ENCODE assay signal across 9 mouse cellular contexts in the genomic region with DNA sequence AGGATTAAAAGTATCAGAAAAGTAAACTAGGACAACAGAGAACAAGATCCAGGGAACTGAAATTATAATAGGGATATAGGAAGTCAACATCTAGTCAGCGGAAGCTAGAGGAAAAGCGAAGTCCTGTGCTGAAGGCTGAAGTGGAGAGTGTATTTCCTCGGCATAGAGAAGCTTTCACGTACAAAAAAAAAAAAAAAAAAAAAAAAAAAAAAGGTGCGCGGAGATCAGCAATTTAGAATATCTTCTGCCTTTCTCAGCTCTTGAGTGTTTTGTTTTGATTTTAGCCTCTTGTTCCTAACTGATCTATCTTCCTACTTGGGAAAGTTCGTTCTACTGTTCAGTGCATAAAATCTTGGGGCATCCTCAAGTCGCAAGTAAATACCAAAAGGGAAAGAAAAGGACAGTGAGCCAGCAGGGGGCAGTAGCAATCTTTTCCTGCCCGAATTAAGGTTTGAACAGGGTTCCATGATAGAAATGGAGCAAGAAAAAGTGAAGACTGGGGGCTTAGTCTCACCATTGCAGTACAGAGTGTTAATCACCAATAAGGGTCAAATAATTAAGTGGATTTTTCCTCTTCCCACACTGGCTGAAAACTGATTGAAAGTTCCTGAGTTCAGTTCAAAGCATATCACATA. TPM values are rescaled to one million over a fixed set of nuclear protein-coding genes. Genes with fewer than 3 reads are reported as not detected.
DNase-seq lines count a peak whose midpoint lies in the region; ATAC-seq and TF ChIP-seq lines count a peak whose summit lies in the region.
"Had no signal": no experiment of that assay in that cellular context is flagged by ENCODE, and none has a peak within 500 bp of the region (broad histone marks: within the 10 kb centered on the region; RNA-seq: fewer than 3 reads in every experiment).

No protein-coding gene starts in this region.

- no peaks in the 10 kb centered on the region for H3K36me3 ChIP-seq in heart, embryonic 16.5 days (ENCODE audit: control insufficient read depth, insufficient read depth)
- H3K36me3 ChIP-seq in embryonic facial prominence, embryonic 13.5 days = no peaks in the 10 kb centered on the region
- H3K36me3 ChIP-seq in hindbrain, postnatal 0 days (ENCODE audit: insufficient read depth, low read length) = no peaks in the 10 kb centered on the region
- no peaks in the 10 kb centered on the region for H3K36me3 ChIP-seq in limb, embryonic 11.5 days (ENCODE audit: control insufficient read depth, insufficient read depth, low read length)
- H3K36me3 ChIP-seq: liver, embryonic 13.5 days had no signal

- peak; percentile 65 for TF ChIP-seq CTCF in hindbrain, postnatal 0 days (IDR thresholded peaks at IDR 0.05; ENCODE audit: low read depth)

- no peaks in the 10 kb centered on the region for H3K9me3 ChIP-seq in heart, embryonic 16.5 days (replicated peaks; ENCODE audit: control insufficient read depth, low read length)
- no peaks in the 10 kb centered on the region for H3K9me3 ChIP-seq in embryonic facial prominence, embryonic 13.5 days
- H3K9me3 ChIP-seq in hindbrain, postnatal 0 days (ENCODE audit: low read length) = no peaks in the 10 kb centered on the region
- no peaks in the 10 kb centered on the region for H3K9me3 ChIP-seq in limb, embryonic 11.5 days (ENCODE audit: control insufficient read depth, low read length)
- H3K9me3 ChIP-seq: liver, embryonic 13.5 days had no signal

- H3K4me1 ChIP-seq in heart, embryonic 16.5 days (ENCODE audit: control insufficient read depth, insufficient read depth, low read length) = no peaks in the 10 kb centered on the region
- no peaks in the 10 kb centered on the region for H3K4me1 ChIP-seq in embryonic facial prominence, embryonic 13.5 days
- H3K4me1 ChIP-seq in hindbrain, postnatal 0 days (ENCODE audit: insufficient read depth, low read length) = no peaks in the 10 kb centered on the region
- H3K4me1 ChIP-seq in limb, embryonic 11.5 days (ENCODE audit: control insufficient read depth, insufficient read depth, low read length) = no peaks in the 10 kb centered on the region
- H3K4me1 ChIP-seq: liver, embryonic 13.5 days had no signal

- whole genome bisulfite sequencing in heart, embryonic 16.5 days = 14% methylated on average over 9 of the region's 9 CpGs
- 22% methylated on average over 9 of the region's 9 CpGs for WGBS in embryonic facial prominence, embryonic 13.5 days
- 22% methylated on average over 9 of the region's 9 CpGs for WGBS in hindbrain, postnatal 0 days
- WGBS in limb, embryonic 11.5 days = 17% methylated on average over 9 of the region's 9 CpGs

- no peak overlapping the region for H3K27ac ChIP-seq in heart, embryonic 16.5 days (ENCODE audit: low read length)
- no peak overlapping the region for H3K27ac ChIP-seq in embryonic facial prominence, embryonic 13.5 days
- H3K27ac ChIP-seq in hindbrain, postnatal 0 days = no peak overlapping the region
- H3K27ac ChIP-seq in limb, embryonic 11.5 days (replicated peaks; ENCODE audit: low read depth, low read length) = no peak overlapping the region
- H3K27ac ChIP-seq: liver, embryonic 13.5 days had no signal

- intact Hi-C loops in heart, postnatal 36 days (cut with DNase I) = no loop called here

- H3K9ac ChIP-seq in heart, embryonic 16.5 days (ENCODE audit: low read length) = no peak overlapping the region
- H3K9ac ChIP-seq in embryonic facial prominence, embryonic 13.5 days = no peak overlapping the region
- no peak overlapping the region for H3K9ac ChIP-seq in hindbrain, postnatal 0 days (replicated peaks; ENCODE audit: low read length)
- no peak overlapping the region for H3K9ac ChIP-seq in limb, embryonic 11.5 days (ENCODE audit: low read length)
- H3K9ac ChIP-seq: liver, embryonic 13.5 days had no signal

- H3K4me2 ChIP-seq in heart, embryonic 16.5 days (ENCODE audit: low read depth, low read length) = peak overlapping the region; percentile 60
- peak overlapping the region; percentile 54 for H3K4me2 ChIP-seq in embryonic facial prominence, embryonic 13.5 days
- H3K4me2 ChIP-seq in hindbrain, postnatal 0 days (ENCODE audit: low read depth, low read length) = peak overlapping the region; percentile 60
- H3K4me2 ChIP-seq in limb, embryonic 11.5 days (ENCODE audit: low read depth, severe bottlenecking) = no peak overlapping the region
- H3K4me2 ChIP-seq: liver, embryonic 13.5 days had no signal

- H3K27me3 ChIP-seq in heart, embryonic 16.5 days (ENCODE audit: control insufficient read depth, insufficient read depth, low read length) = no peaks in the 10 kb centered on the region
- no peaks in the 10 kb centered on the region for H3K27me3 ChIP-seq in embryonic facial prominence, embryonic 13.5 days
- no peaks in the 10 kb centered on the region for H3K27me3 ChIP-seq in hindbrain, postnatal 0 days (ENCODE audit: insufficient read depth, low read length)
- no peaks in the 10 kb centered on the region for H3K27me3 ChIP-seq in limb, embryonic 11.5 days (ENCODE audit: control insufficient read depth, insufficient read depth, low read length)
- H3K27me3 ChIP-seq: liver, embryonic 13.5 days had no signal

- H3K4me3 ChIP-seq in heart, embryonic 16.5 days (ENCODE audit: low read length) = peak overlapping the region; percentile 35
- H3K4me3 ChIP-seq in embryonic facial prominence, embryonic 13.5 days = peak overlapping the region; percentile 22
- H3K4me3 ChIP-seq in hindbrain, postnatal 0 days (ENCODE audit: low read length) = peak overlapping the region; percentile 38
- no peak overlapping the region for H3K4me3 ChIP-seq in limb, embryonic 11.5 days (ENCODE audit: low read depth, low read length)
- H3K4me3 ChIP-seq: liver, embryonic 13.5 days had no signal

- no peak for ATAC-seq in heart, embryonic 16.5 days (replicated peaks; ENCODE audit: extremely low read depth, insufficient read depth, low FRiP score)
- no peak for ATAC-seq in embryonic facial prominence, embryonic 13.5 days (ENCODE audit: insufficient number of reproducible peaks, insufficient read depth, low FRiP score, low TSS enrichment, low read depth)
- ATAC-seq in hindbrain, postnatal 0 days = no peak
- ATAC-seq in limb, embryonic 11.5 days (ENCODE audit: insufficient number of reproducible peaks, low FRiP score, low TSS enrichment, low read depth) = no peak

- DNase-seq in heart, postnatal 36 days = no peak
- DNase-seq in adrenal gland, adult 8-10 months = peak; percentile 8
- peak; percentile 72 for DNase-seq in hindbrain, postnatal 0 days (ENCODE audit: low spot score)
- DNase-seq in limb, embryonic 11.5 days (ENCODE audit: low spot score) = peak; percentile 46
- peak; percentile 57 to 78 for DNase-seq in right cerebral cortex, postnatal 10 days (ENCODE audit: low spot score in 2 of 2)
- DNase-seq in thymus, adult 18-20 months = no peak
- DNase-seq: liver, embryonic 13.5 days had no signal

RNA-seq across cellular contexts. Expression of gene Glra2, which starts 0.6 kb away (rescaled TPM):
- 0.05 TPM in 1 of 2 replicates, not detected in the other for polyA plus RNA-seq in heart, embryonic 16.5 days (2015; fragmentation: Nextera tagmentation; extraction: Ambion mirVana)
- total RNA-seq in heart, postnatal 36 days (2021) = not detected
- not detected for total RNA-seq in adrenal gland, adult 8-10 months (2022)
- polyA plus RNA-seq in embryonic facial prominence, embryonic 13.5 days (2015; fragmentation: Nextera tagmentation; extraction: Ambion mirVana) = 0.08 and 0.18 TPM in 2 replicates
- 66.8 and 75.5 TPM in 2 replicates for total RNA-seq in hindbrain, postnatal 0 days (2014; rRNA removed)
- polyA plus RNA-seq in hindbrain, postnatal 0 days (2015; fragmentation: Nextera tagmentation; extraction: Ambion mirVana) = 39.3 and 44.4 TPM in 2 replicates
- 0.05 TPM in 1 of 2 replicates, not detected in the other for polyA plus RNA-seq in limb, embryonic 11.5 days (2014; fragmentation: Nextera tagmentation; extraction: Ambion mirVana)

Comparison
In these comparisons a context has a peak if more than half of its experiments do, and no peak if none do; other contexts are left out.
1. DNase-seq: peak in adrenal gland, adult 8-10 months (single experiment), hindbrain, postnatal 0 days (single experiment), limb, embryonic 11.5 days (single experiment) and right cerebral cortex, postnatal 10 days (2 of 2); none in heart, postnatal 36 days (0 of 2) and thymus, adult 18-20 months (0 of 2).
2. RNA of gene Glra2, which starts 0.6 kb away (polyA plus RNA-seq): 39.3 to 44.4 TPM in hindbrain, postnatal 0 days; 0.08 to 0.18 TPM in embryonic facial prominence, embryonic 13.5 days, 0.05 TPM in limb, embryonic 11.5 days and 0.05 TPM in heart, embryonic 16.5 days; every median in the first group is over 10 times any median in the second.